Mouse (Mus musculus) MN1 (cell line): ENCODE measurements around the gene Galnt15.

Source experiments
- DNase-seq: peaks from one replicate; pipeline ENCODE4 v3.0.0-alpha.2; 2016; ENCODE audit warnings: low spot score

Galnt15 gene

DNA sequence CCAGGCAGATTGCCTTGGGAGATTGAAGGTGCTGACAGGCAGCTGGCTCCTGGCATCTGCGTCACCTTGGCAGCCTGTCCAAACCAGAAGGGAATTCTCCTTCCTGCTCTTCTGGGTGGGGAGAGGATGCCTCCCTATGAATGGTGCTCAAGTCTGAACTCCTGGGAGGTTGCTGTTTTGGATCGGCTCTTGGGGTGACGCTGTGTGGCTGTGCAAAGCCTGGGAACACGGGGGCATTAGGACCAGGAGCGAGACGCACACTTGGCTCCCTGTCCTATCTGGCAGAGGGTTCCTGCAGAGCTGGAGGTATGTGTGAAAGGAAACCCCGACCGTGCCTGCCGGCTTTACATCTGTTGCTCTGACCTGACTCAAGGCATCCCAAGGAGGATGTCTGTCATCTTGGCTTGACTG lies at the start of gene Galnt15:
Gene Galnt15, plus strand, starts transcription at position 309 of the 411 bp plus-strand sequence.
- peak; percentile 58 for DNase-seq

DNA sequence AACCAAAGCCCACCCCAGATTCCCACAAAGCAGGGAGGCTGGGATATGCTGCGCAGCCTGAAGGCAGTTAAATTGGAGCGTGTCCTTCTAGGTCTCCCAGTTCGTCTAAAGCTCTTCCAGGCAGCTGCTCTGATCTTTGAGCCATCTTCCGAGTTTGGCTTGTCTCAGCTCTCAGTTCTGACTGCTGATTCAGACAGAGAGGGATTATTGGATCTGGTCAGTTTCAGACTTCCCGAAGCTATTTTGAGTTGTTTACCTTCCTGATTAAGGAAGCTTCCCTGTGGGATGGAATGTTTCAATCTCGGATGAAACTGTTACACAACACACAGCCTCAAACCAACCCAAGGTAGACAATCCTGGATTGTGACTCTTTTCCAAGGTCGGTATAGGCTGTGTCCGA lies 34.8 kb upstream of the Galnt15 start:
- DNase-seq: no peak

DNA sequence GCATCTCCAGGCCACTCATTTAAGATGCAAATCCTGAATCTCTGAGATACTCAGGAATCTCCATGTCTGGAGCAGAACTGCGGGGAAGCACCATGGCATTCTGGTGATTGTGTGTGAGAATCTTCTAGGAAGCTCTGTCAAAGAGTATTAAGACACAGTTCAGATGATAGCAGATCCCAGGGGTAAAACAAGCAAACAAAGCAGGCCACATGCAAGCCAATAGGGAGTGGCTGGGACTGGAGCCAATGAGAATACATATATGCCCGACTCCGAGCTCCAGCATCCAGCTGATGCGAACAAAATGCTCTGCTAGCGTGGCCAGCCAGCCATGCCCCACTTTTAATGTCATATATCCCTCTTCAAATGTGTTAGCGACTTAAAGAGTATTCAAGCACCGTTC lies 27.8 kb upstream of the Galnt15 start:
- peak; percentile 53 for DNase-seq

DNA sequence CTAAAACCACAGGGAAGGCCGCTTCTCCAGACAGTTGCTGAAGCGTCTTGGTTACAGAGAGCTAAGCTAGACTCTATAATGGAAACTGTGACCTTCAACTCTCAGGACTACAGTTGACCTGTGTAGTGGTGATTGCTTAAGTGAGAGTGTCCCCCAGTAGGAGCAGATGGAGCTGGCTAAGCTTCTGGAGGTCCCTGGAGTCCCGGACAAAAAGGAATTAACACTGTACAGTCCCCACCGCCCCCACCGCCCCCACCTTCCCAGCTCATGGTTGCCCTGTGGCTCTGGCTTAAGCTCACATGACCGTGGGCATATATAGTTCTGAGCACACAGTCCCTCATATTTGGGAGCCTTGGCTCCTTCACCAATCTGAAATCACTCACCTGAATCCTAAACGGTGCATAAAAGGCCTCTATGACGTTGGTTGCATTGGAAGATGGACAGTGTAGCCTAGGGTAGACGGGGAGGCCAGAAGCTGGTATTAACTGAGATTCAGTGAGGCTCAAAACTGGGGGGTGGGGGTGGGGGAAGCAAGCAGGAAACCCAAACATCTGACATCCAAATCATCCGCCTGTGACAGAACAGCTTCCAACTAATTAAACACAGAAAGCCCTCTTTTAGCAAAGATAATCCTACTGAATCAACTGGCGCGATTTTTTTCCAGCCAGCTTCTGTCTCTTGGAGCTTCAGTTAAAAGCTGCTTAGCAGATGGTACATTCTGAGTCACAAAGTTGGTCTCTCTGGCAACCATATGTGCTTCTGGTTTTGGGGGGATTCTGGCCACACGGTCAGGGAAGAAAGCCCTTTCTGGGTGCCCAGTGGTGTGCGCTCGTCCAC lies 26.1 kb upstream of the Galnt15 start:
- DNase-seq: no peak

DNA sequence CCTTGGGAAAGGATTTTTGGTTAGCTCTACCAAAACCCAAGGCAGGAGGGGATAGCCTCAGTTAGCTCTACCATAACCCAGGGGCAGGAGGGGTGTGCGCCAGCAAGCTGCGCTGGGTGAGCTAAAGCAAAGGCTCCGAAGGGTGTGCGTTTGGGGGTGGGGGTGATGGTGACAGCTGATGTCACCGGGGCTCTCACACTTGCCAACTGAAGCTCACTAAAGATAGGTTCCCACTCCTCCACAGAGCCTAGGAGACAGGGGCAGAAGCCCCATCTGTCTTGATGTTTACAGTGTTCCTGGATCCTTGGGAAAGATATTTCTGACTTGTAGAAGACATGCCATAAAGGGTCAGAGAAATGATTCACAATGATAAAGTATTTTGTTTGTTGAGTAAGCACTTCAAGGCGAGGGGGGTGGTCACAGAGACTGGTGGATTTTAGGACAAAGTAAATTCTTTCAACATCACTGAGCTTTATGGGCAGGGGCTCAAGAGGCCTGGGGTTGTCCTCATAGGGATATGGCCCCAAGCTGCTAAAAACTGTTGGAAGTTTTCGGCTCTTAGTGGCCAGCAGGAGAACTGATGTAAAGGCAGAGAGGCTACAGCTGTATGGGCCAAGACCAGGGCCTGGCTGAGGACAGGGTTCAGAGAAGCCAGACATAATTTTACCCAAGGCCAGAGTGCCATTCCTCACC lies 24.7 kb upstream of the Galnt15 start:
- DNase-seq: no peak

DNA sequence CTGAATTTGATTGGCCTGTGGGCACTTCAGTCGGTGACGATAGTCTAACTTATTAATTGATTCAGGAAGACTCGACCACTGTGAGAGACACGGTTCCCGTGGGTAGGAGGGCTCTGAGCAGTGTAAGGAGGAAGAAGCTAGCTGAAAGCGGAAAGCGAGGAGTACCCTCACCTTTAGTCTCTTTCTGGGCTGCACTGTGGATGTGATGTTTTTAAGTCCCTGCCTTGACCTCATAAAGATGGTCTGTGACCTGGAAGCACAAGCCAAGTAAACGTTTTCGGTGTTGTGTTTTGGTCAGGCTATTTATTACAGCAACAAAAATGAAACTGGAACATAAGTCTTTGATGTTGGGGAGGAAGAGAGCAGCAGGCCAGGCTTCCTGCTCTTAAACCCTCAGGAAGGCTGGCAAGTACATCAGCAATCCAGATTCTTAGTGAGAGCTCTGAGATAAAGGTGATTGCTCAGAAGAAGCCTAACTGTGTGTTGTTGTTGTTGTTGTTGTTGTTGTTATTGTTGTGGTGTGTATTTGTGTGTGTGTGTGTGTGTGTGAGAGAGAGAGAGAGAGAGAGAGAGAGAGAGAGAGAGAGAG lies 23.0 kb upstream of the Galnt15 start:
- no peak for DNase-seq

DNA sequence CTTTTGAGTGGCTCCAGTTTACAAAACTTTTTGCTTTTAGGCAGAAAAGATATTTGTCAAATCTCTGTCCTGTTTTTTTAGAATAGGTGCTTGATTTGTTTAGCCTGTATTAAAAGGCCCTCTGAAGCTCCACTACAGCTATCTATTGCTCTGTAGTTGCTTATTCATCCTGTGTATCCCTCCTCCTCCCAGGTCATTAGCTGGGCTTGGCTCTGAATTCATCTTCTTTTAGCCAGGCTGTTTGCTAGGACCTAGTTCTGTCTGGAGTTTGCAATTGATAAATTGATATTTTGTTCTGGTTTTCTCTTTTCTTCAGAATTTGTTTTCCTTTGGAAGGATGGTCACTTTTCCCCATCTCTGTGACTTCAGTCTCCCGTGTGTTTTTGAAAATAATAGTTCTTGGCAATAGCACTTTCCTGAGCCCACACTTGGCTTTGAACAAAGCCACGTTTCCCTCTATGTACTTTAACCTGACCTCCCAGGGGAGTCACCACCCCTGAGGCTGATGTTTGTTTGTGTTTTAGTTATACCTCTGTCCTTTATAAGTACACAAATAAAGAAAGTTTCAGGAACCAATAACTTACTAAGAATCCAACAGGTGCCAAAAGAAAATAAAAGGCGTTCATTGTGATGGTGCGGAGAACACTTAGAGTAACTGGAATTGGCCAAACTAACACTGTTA lies 21.0 kb upstream of the Galnt15 start:
- DNase-seq: no peak

DNA sequence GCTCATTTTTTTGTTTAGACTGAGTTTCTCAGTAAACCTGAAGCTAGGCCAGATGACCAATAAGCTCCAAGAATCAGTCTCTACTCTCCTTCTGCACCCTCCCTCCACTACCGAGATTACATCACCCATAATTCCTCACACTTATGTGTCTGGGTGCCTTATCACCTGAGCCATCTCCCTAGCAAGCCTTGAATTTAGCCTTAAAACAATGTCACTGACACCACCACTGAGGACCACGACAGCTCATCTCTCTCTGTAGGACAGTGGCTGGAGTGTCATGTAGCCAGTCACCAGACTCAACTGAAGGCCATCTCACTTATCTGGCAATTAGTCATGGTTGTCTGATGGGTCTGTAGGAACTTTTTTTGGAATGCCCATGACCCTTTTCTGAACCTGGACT lies 19.1 kb upstream of the Galnt15 start:
- DNase-seq: no peak

DNA sequence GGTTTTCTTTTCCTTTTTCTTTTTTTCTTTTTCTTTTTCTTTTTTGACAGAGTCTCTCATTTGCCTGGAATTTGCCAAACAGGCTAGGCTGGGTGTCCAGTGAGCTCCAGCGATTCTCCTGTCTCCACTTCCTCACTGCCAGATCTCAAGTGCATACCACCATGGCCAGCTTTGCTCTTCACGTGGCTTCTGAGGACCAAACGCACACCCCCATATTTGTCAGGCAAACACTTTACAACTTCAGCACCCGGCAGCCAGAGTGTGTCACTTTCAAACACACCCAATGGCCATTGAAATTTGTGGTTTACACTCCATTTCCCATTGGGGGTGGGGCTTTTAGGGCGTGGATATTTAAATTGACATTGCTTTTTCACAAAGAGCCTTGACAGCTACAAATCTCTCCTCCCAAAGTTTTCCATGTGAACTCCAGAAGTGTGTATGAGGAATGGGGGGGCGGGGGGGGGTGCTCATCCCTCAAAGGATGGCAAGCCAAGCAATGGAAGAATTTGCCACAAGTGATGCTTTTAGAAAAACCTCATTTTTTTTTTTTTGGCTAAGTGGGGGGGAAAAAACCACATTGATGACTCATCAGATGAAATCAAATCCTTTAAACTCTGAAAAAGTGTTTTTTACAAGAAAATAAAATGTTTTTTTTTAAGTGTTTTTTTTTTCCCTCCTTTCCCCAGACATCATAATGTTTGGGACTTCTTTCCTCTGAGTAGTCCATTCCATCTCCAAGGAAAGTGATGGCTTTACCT lies 17.1 kb upstream of the Galnt15 start:
- DNase-seq: no peak

DNA sequence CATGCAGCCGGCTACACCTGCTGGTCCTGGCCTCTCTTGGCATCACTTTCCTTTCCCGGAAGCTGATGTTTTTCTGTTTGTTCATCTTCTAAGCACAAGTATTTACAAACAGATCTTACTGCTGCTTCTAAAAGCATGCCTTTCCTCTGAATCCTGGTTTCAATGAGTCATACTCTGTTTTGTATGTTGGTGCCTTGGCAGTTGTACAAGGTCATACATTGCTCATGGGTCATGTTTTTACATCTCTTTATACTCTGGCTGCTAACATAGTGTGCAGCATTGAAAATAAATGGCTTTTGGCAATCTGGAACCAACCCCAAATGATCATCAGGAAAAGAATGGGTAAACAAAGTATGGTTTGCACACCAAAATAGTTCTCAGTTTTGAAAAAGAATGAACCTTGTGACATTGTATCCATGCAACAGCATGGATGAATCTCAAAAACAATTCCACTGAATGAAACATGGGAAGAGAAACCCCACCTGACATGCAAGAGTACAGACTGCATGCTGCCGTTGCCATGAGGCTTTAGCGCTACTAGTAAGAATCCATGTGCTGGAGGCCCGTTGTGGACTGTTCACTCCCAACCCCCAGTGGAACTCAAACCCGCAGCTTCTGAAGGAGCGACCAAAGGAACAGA lies 13.5 kb upstream of the Galnt15 start:
- peak; percentile 39 for DNase-seq

DNA sequence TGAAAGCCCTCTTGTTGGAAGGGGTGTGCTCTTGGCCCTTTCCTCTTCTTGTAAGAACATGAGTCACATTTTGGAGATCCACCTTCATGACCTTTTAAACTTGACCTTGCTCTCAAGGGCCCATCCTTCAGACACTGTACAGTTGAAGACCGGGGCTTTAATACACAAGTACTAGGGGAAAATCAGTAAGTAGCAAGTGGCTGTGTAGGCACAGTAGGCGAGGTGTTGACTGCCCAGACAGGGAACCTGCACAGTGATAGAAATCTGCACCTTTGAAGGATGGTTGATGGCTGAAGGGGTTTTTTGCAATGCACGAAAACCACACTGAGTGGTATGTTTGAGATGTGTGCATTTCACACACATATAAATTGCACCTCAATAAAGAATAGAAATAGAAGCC lies 12.3 kb upstream of the Galnt15 start:
- DNase-seq: no peak

DNA sequence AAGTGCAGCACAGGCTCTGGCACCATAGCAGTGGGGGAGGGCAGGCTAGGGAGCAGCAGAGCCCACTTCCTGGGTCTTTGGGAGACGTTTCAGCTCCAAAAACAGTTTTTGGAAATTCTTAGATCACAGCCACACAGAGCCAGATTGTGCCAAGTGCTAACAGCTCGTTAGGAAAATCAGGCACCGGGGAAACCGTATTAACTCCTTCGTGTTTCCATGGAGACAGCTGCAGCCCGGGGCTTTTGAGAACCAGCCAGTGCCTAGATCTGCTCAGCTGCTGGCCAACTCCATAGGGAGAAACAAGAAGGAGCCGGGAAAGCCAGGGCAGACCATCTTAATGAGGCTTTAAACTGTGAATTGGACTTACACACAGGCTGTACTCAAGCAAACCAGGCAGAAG lies 11.9 kb upstream of the Galnt15 start:
- peak; percentile 79 for DNase-seq

DNA sequence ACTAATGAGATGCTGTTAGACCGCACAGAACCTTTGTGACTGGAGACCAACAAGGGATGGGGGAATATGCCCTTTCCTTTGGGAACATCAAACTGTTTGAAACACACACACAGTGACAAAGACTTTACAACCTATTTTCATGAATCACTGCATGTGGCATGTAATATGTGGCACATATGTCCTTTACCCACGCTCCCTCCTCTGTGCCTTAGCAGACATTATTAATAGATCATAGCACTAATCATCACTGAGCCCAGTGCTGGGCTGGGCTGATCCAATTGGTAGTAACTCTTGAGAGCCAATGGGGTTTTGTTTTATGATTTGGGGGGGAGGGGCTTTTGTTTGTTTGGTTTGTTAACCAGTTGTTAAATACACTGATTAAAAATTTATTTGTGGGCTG lies 11.3 kb upstream of the Galnt15 start:
- DNase-seq: peak; percentile 20

DNA sequence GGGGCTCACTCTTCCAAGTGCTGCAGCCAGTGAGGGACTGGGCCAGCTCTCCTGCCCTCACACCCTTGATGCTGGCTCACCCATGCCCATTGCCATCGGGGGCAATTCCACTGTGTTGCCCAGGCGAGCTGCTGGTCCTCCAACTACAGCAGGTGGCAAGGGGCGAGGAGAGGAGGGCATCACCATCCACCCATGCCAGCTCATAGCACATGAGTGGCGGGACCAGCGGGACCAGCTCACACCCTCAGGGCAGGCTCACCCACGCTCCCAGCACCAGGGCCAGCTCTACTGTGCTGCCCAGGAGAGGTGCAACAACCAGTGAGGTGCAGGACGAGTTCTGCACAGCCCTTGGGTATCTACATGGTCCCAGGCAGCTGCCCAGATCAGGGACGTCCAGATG lies 9.7 kb upstream of the Galnt15 start:
- DNase-seq: no peak

DNA sequence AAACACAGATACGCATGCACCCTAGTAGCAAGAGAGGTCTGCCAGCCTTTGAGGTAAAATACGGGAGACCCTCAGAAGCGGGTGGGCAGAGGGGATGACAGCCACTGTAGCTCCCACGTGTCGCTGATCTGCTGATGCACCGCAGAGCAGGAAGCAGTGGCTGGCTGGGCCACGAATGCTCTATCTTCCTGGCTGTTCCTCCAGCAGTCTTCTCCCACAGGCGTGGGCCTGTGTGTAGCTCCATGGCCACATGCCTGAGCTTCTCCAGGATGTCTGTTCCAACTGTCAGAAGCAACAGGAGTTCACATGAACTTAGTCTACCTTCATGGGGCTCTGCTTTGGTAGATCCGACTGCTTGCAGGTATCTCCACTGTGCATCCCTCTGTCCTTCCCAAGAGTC lies 6.8 kb upstream of the Galnt15 start:
- no peak for DNase-seq

DNA sequence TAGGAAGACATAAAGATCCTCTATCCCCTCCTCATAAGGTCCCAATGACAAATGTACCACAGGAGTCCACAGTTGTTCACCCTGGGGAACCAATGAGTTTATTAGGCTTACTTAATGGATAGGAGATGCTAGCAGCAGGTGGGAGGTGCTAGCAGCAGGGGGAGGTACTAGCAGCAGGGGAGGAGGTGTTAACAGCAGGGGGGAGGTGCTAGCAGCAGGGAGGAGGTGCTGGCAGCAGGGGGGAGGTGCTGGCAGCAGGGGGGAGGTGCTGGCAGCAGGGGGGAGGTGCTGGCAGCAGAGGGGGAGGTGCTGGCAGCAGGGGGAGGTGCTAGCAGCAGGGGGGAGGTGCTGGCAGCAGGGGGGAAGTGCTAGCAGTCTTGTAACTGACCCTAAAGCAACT lies 6.3 kb upstream of the Galnt15 start:
- DNase-seq: no peak

DNA sequence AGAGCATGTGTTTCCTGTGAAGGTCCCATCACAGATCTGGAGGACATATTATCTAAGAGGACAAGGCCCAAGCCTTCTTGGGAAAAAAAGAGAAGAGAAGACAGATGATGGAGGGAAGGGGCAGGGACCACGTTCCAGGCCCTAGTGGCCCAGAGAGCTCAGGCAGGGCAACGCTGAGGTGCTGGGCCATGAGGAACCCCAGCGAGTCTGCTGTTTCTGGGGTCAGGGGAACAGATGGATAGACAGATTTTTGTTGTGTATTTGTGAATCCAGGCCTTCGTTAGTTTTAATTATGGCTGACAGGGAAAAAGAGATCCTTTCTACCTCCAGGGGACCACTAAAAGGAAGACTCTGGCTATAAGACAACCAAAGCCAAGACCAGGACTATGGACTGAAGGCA lies 4.9 kb upstream of the Galnt15 start:
- no peak for DNase-seq

DNA sequence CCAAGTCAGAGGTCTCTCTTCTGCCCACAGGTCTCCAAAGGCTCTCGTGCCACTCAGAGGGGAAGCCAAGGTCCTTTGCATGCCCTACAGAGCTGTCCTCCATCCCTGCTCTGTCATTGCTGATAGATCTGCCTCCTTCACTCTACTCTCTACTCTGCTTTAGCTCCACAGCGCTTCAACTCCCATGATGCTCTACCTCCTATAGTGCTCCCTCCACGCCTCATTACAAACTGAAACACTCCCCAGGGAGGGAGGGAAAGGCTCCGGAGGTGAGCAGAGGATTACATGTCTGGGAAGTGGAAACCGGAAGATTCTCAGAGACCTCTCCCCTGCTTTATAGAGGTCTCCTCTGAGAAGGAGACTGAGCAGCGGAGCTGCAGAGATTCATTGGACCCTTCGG lies 1.6 kb upstream of the Galnt15 start:
- DNase-seq: no peak

DNA sequence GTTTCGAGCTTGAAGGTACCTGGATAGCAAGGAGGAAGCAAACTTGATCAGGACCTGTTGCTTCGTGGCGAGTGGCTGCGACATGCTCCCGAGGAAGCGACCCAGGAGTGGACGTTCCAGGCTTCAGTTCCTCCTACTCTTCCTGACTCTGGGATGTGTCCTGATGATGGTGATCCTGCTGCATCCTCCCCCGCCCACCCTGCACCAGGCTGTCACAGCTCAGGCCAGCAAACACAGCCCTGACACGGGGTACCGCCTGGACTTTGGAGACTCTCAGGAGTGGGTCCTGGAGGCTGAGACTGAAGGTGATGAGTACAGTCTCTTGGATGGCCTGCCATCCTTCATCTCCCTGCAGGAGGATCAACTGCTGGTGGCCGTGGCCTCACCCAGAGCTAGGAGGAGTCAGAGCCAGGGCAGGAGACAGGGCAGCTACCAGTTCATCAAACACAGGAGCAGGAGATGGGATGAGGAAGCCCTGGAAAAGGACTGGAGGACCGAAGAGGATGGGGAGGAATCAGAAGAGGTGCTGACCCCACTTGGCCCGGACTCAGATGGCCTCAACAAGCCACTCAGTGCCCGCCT lies 713 bp downstream of the Galnt15 start:
- DNase-seq: no peak

DNA sequence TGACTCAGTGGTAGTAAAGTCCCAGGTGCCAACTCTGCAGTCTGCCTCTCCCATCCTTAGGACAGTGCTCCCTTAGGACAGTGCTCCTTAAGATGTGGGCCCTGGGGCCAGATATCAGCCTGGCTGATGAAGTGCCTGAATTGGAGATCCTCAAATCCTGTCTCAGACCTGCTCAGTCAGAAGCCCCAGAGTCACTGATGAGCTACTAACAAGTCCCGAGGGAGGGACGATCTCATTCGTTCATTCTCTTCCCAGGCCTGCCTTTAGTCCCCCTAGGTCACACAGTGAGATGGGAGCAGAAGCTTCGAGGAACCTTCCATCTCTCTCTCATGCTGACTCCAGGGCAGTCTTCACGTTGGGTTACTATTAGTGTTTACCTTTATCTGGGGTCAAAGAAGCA lies 1.3 kb downstream of the Galnt15 start:
- peak; percentile 26 for DNase-seq

DNA sequence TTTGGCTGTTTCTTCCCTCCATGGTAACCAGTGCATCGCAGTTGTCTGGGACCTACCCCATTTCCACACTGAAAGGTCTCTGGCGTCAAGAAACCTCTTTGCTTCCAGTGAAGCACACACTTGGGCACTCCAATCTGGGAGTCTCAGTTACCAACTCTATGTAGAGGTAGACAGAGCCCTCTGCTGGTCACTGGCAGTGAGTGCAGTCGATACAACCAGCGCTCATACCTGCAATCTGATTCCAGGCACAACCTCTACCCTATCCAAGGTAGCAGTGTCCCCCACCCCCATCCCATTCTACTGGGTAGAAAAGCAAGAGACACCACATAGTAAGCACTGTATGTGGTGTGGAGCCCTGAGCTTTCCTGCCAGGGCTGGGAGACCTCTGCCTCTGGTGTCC lies 3.7 kb downstream of the Galnt15 start:
- DNase-seq: peak; percentile 74
